Mouse (Mus musculus) neural tube, embryonic 12.5 days (tissue): ENCODE data around the gene Cbln3. TPM values are rescaled to one million over a fixed set of nuclear protein-coding genes. Genes with fewer than 3 reads are reported as not detected.

Source experiments
- ATAC-seq: fragments of 200-750 bp; cut with Nextera tagmentation; 2 replicates; pipeline ENCODE4 v1.8.0; 2017; ENCODE audit warnings: low read depth, mild to moderate bottlenecking, moderate TSS enrichment, moderate library complexity; ENCODE audit not compliant: low FRiP score
- H3K27ac ChIP-seq: fragments of 300-500 bp; sonication (generic); 2 replicates; pipeline ENCODE4 v1.5.1; 2016
- H3K27me3 ChIP-seq: fragments of 300-500 bp; sonication (generic); replicated peaks from 2 replicates; pipeline ENCODE4 v1.6.1; 2016; ENCODE audit warnings: mild to moderate bottlenecking
- H3K36me3 ChIP-seq: fragments of 300-500 bp; sonication (generic); 2 replicates; pipeline ENCODE4 v1.6.1; 2016; ENCODE audit warnings: mild to moderate bottlenecking
- H3K4me1 ChIP-seq: fragments of 300-500 bp; sonication (generic); 2 replicates; pipeline ENCODE4 v1.6.1; 2016
- H3K4me2 ChIP-seq: fragments of 300-500 bp; sonication (generic); replicated peaks from 2 replicates; pipeline ENCODE4 v1.6.1; 2016; ENCODE audit warnings: mild to moderate bottlenecking
- H3K4me3 ChIP-seq: fragments of 300-500 bp; sonication (generic); 2 replicates; pipeline ENCODE4 v1.5.1; 2016
- H3K9ac ChIP-seq: fragments of 300-500 bp; sonication (generic); 2 replicates; pipeline ENCODE4 v1.6.1; 2016; ENCODE audit warnings: mild to moderate bottlenecking
- H3K9me3 ChIP-seq: fragments of 300-500 bp; sonication (generic); 2 replicates; pipeline ENCODE4 v1.6.1; 2016; ENCODE audit warnings: mild to moderate bottlenecking
- WGBS: fragments of 180-500 bp; shearing (Covaris S2); methylation state at CpG from one replicate; pipeline ENCODE4 v1.1.7; 2016; 5-methylcytosine and 5-hydroxymethylcytosine counted together
- polyA plus RNA-seq: library from polyadenylated mRNA; unstranded; fragments of >200 nt; fragmentation: Nextera tagmentation; extraction: Ambion mirVana; gene quantifications from 2 replicates; pipeline ENCODE4 v1.2.1, GENCODE M21; 2016

Gene Cbln3
- polyA plus RNA-seq, 1 experiment from 2014 or later, result 0.25 TPM

- Histone ChIP-seq H3K4me3 (no peak overlapping the region), H3K4me1 (no peaks in the 10 kb centered on the region), H3K36me3 (no peaks in the 10 kb centered on the region), H3K27ac (no peak overlapping the region), H3K4me2 (no peak overlapping the region), H3K27me3 (no peaks in the 10 kb centered on the region), H3K9me3 (no peaks in the 10 kb centered on the region), H3K9ac (no peak overlapping the region)
- 76% methylated on average over 5 of the region's 5 CpGs for WGBS
- no peak for ATAC-seq
Observed at GRCm38 (mm10) chr14:55834808-55835533, 49.2 kb downstream of the Cbln3 start.

- Histone ChIP-seq H3K4me2 (no peak overlapping the region), H3K4me3 (no peak overlapping the region), H3K4me1 (no peaks in the 10 kb centered on the region), H3K27ac (no peak overlapping the region), H3K27me3 (0 out of 2 replicates have a peak, but pooled peaks cover 3% of the 10 kb centered on the region), H3K36me3 (no peaks in the 10 kb centered on the region), H3K9ac (no peak overlapping the region), H3K9me3 (no peaks in the 10 kb centered on the region)
- WGBS, result 85% methylated on average over 4 of the region's 4 CpGs
- no peak for ATAC-seq
Observed at GRCm38 (mm10) chr14:55833126-55833525, 51.1 kb downstream of the Cbln3 start.

DNA sequence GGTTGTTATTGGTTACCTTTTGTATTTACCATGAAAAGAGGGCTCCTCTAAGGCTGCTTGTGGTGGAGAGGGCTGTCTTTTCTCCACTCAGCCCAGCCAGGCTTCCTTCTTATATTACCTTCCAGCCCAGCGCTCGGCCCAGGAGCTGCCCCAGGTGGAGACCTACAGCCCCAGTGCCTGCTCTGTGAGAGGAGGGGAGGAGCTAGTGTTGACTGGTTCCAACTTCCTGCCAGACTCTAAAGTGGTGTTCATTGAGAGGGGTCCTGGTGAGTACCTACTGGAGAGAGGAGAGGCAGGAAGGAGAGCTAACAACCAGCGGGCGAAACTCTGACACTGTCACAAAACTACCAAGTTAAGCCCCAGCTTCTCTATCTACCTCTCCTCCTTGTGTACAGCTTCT lies 53.9 kb downstream of the Cbln3 start:
- H3K4me3 ChIP-seq, result no peak overlapping the region
- H3K4me1 ChIP-seq, result peaks cover 11% of the 10 kb centered on the region
- no peak overlapping the region for H3K9ac ChIP-seq
- H3K4me2 ChIP-seq, result no peak overlapping the region
- ATAC-seq, result no peak
- peaks cover 21% of the 10 kb centered on the region for H3K27me3 ChIP-seq
- WGBS, result 84% methylated on average over 4 of the region's 4 CpGs
- no peak overlapping the region for H3K27ac ChIP-seq
- H3K36me3 ChIP-seq, result no peaks in the 10 kb centered on the region
- no peaks in the 10 kb centered on the region for H3K9me3 ChIP-seq

GRCm38 (mm10) chr14:55829854-55830253 lies 54.3 kb downstream of the Cbln3 start:
- no peaks in the 10 kb centered on the region for H3K36me3 ChIP-seq
- H3K27me3 ChIP-seq, result peaks cover 24% of the 10 kb centered on the region
- WGBS, result 94% methylated on average over 16 of the region's 16 CpGs
- H3K4me2 ChIP-seq, result no peak overlapping the region
- no peak overlapping the region for H3K4me3 ChIP-seq
- ATAC-seq, result no peak
- no peak overlapping the region for H3K9ac ChIP-seq
- H3K4me1 ChIP-seq, result peaks cover 16% of the 10 kb centered on the region
- H3K9me3 ChIP-seq, result no peaks in the 10 kb centered on the region
- H3K27ac ChIP-seq, result no peak overlapping the region

Other genes with a start within 250 kb of the Cbln3 start
- gene Ipo4, start 248.4 kb downstream of the Cbln3 start, polyA plus RNA-seq, result 73.7 and 85.6 TPM in 2 replicates
- 2.1 and 3.6 TPM in 2 replicates for gene Gm49378, start 246.5 kb downstream of the Cbln3 start, polyA plus RNA-seq
- 62.7 and 68.6 TPM in 2 replicates for gene Tm9sf1, start 240.6 kb downstream of the Cbln3 start, polyA plus RNA-seq
- gene Tssk4, start 234.2 kb downstream of the Cbln3 start, polyA plus RNA-seq, result 0.53 and 0.77 TPM in 2 replicates
- 70.1 and 71.0 TPM in 2 replicates for gene Mdp1, start 223.9 kb downstream of the Cbln3 start, polyA plus RNA-seq
- 60.7 and 61.6 TPM in 2 replicates for gene Gmpr2, start 212.5 kb downstream of the Cbln3 start, polyA plus RNA-seq
- 555 and 567 TPM in 2 replicates for gene Nedd8, start 212.3 kb downstream of the Cbln3 start, polyA plus RNA-seq
- gene Tinf2, start 202.6 kb downstream of the Cbln3 start, polyA plus RNA-seq, result 44.1 and 45.7 TPM in 2 replicates
- gene Tgm1, start 170.5 kb downstream of the Cbln3 start, polyA plus RNA-seq, result 0.34 and 0.36 TPM in 2 replicates
- 42.0 and 46.3 TPM in 2 replicates for gene Rabggta, start 162.1 kb downstream of the Cbln3 start, polyA plus RNA-seq
- gene Dhrs1, start 138.7 kb downstream of the Cbln3 start, polyA plus RNA-seq, result 74.1 and 81.8 TPM in 2 replicates
- 44.2 and 47.0 TPM in 2 replicates for gene Nop9, start 138.7 kb downstream of the Cbln3 start, polyA plus RNA-seq
- 0.30 TPM in 1 of 2 replicates, not detected in the other for gene Cideb, start 125.9 kb downstream of the Cbln3 start, polyA plus RNA-seq
- gene Ltb4r2, start 123.0 kb downstream of the Cbln3 start, polyA plus RNA-seq, result 0.37 and 0.52 TPM in 2 replicates
- 0.23 and 0.37 TPM in 2 replicates for gene Ltb4r1, start 118.4 kb downstream of the Cbln3 start, polyA plus RNA-seq
- gene Adcy4, start 100.3 kb downstream of the Cbln3 start, polyA plus RNA-seq, result 9.2 and 10.1 TPM in 2 replicates
- gene Ripk3, start 95.5 kb downstream of the Cbln3 start, polyA plus RNA-seq, result 7.9 and 8.7 TPM in 2 replicates
- gene Nfatc4, start 61.2 kb downstream of the Cbln3 start, polyA plus RNA-seq, result 22.0 and 24.8 TPM in 2 replicates
- gene Nynrin, start 30.4 kb downstream of the Cbln3 start, polyA plus RNA-seq, result 19.7 and 21.5 TPM in 2 replicates
- 18.3 and 19.7 TPM in 2 replicates for gene Khnyn, start 555 bp upstream of the Cbln3 start, polyA plus RNA-seq
- 59.9 and 66.0 TPM in 2 replicates for gene Sdr39u1, start 15.9 kb upstream of the Cbln3 start, polyA plus RNA-seq
- gene Cma1, start 60.3 kb upstream of the Cbln3 start, polyA plus RNA-seq, result not detected in 2 replicates
- not detected in 2 replicates for gene Cma2, start 66.6 kb upstream of the Cbln3 start, polyA plus RNA-seq
- gene Mcpt1, start 133.6 kb upstream of the Cbln3 start, polyA plus RNA-seq, result not detected in 2 replicates
- not detected in 2 replicates for gene Mcpt9, start 146.1 kb upstream of the Cbln3 start, polyA plus RNA-seq
- not detected in 2 replicates for gene Mcpt2, start 157.6 kb upstream of the Cbln3 start, polyA plus RNA-seq
- gene Mcpt4, start 177.9 kb upstream of the Cbln3 start, polyA plus RNA-seq, result not detected in 2 replicates
- not detected in 2 replicates for gene Mcpt8, start 200.9 kb upstream of the Cbln3 start, polyA plus RNA-seq
- gene Ctsg, start 218.2 kb upstream of the Cbln3 start, polyA plus RNA-seq, result not detected in 2 replicates
- gene Gzme, start 236.2 kb upstream of the Cbln3 start, polyA plus RNA-seq, result not detected in 2 replicates
- gene Gzmd, start 248.2 kb upstream of the Cbln3 start, polyA plus RNA-seq, result not detected in 2 replicates